Mouse (Mus musculus) liver, embryonic 14.5 days (tissue): Measurements from ENCODE around the gene Dpep3. TPM values are rescaled to one million over a fixed set of nuclear protein-coding genes. Genes with fewer than 3 reads are reported as not detected.
"Not testable (repeated sequence)": the region's sequence is repeated elsewhere in the genome, so short reads cannot be mapped to it uniquely, and the experiment has no call there.

Experiments
- ATAC-seq: fragments of 200-750 bp; cut with Nextera tagmentation; 2 replicates; pipeline ENCODE4 v1.8.0; 2017; ENCODE audit warnings: moderate number of reproducible peaks, mild to moderate bottlenecking, moderate library complexity; ENCODE audit not compliant: insufficient read depth
- DNase-seq, 3 experiments: peaks; one replicate each; pipeline ENCODE4 v3.0.0-alpha.2; 2012 to 2013; ENCODE audit warnings: low read depth in 3 of 3, low spot score in 3 of 3
- H3K27ac ChIP-seq: fragments of 300-500 bp; sonication (generic); 2 replicates; pipeline ENCODE4 v1.5.1; 2014; ENCODE audit warnings: moderate library complexity, mild to moderate bottlenecking, control low read depth, inconsistent platforms
- H3K27me3 ChIP-seq: fragments of 300-500 bp; sonication (generic); 2 replicates; pipeline ENCODE4 v1.6.1; 2014; ENCODE audit warnings: mild to moderate bottlenecking, low read length, moderate library complexity; ENCODE audit not compliant: control insufficient read depth, insufficient read depth
- H3K36me3 ChIP-seq: fragments of 300-500 bp; sonication (generic); replicated peaks from 2 replicates; pipeline ENCODE4 v1.6.1; 2014; ENCODE audit warnings: low read depth; ENCODE audit not compliant: control insufficient read depth, insufficient read depth
- H3K4me1 ChIP-seq, 2 experiments: fragments of 200-500 bp in 1 of 2; fragments of 300-500 bp in 1 of 2; sonication (generic) in 1 of 2; replicated peaks; 2 replicates each; pipeline ENCODE4 v1.6.1; 2012 to 2014; ENCODE audit warnings: antibody characterized with exemption in 1 of 2, inconsistent platforms in 1 of 2, low read length in 1 of 2; ENCODE audit not compliant: control insufficient read depth in 2 of 2, insufficient read depth in 2 of 2
- H3K4me2 ChIP-seq: fragments of 300-500 bp; sonication (generic); 2 replicates; pipeline ENCODE4 v1.6.1; 2014; ENCODE audit warnings: low read depth, mild to moderate bottlenecking, control low read depth, moderate library complexity
- H3K4me3 ChIP-seq, 2 experiments: fragments of 200-500 bp in 1 of 2; fragments of 300-500 bp in 1 of 2; sonication (generic) in 1 of 2; 2 replicates each; pipeline ENCODE4 v1.5.1; 2012 to 2014; ENCODE audit warnings: low read depth in 2 of 2, low read length in 2 of 2, mild to moderate bottlenecking in 2 of 2, control low read depth in 1 of 2, inconsistent platforms in 1 of 2, moderate library complexity in 1 of 2; ENCODE audit not compliant: insufficient read depth in 1 of 2
- H3K9ac ChIP-seq: fragments of 300-500 bp; sonication (generic); replicated peaks from 2 replicates; pipeline ENCODE4 v1.6.1; 2014; ENCODE audit warnings: mild to moderate bottlenecking, control low read depth, moderate library complexity
- H3K9me3 ChIP-seq: fragments of 300-500 bp; sonication (generic); 2 replicates; pipeline ENCODE4 v1.6.1; 2016; ENCODE audit warnings: low read length, mixed read lengths; ENCODE audit not compliant: control insufficient read depth
- CTCF ChIP-seq: IDR thresholded peaks from 2 replicates; pipeline ENCODE4 v1.5.1; 2016; ENCODE audit warnings: antibody characterized with exemption, low read depth, control low read depth
- EP300 ChIP-seq: IDR thresholded peaks from 2 replicates; pipeline ENCODE4 v1.6.1; 2016; ENCODE audit warnings: antibody characterized with exemption, low read depth
- WGBS: fragments of 180-500 bp; shearing (Covaris S2); extraction: QIAGEN DNeasy Blood & Tissue Kit; methylation state at CpG from one replicate; pipeline ENCODE4 v1.1.7; 2014; ENCODE audit not compliant: insufficient replicate concordance; 5-methylcytosine and 5-hydroxymethylcytosine counted together
- polyA plus RNA-seq, 2 experiments: library from polyadenylated mRNA; depleted of rRNA in 1 of 2; stranded (reverse) in 1 of 2; unstranded in 1 of 2; fragments of >200 nt; fragmentation: Nextera tagmentation in 1 of 2; extraction: Ambion mirVana in 1 of 2; gene quantifications; 2 replicates each; pipeline versions ENCODE4 v1.2.1 to v1.2.3; 2012 to 2014

Dpep3 gene
- polyA plus RNA-seq, 2 experiments = not detected

- 32% methylated on average over 8 of the region's 8 CpGs for WGBS
- TF ChIP-seq EP300 = peak; percentile 53
- Histone ChIP-seq H3K4me2 (peak overlapping the region; percentile 88), H3K27ac (peak overlapping the region; percentile 89), H3K4me3 (peak overlapping the region; percentile 71 to 75), H3K4me1 (peaks cover 14 to 18% of the 10 kb centered on the region in 2 experiments), H3K9ac (peak overlapping the region; percentile 74)
- not testable (repeated sequence) for H3K36me3 ChIP-seq, H3K9me3 ChIP-seq, H3K27me3 ChIP-seq
- DNase-seq (peak; percentile 47 to 68 (median 59)), ATAC-seq (peak; percentile 52; the same call in 1 of the 2 replicates)
Observed at GRCm38 (mm10) chr8:106012203-106012602, 33.0 kb upstream of the Dpep3 start.

GRCm38 (mm10) chr8:106011643-106011986 is 32.4 kb upstream of the Dpep3 start, which contains the start of gene Ddx28:
TSS of gene Ddx28 (minus strand) at chr8:106011882.
- Histone ChIP-seq H3K4me2 (peak within 1 kb of the TSS; percentile 88), H3K27ac (peak within 1 kb of the TSS; percentile 89), H3K4me3 (peak within 1 kb of the TSS; percentile 71 to 75), H3K9ac (peak within 1 kb of the TSS; percentile 74), H3K27me3 (no peaks in the 10 kb centered on the region), H3K4me1 (peaks cover 13 to 15% of the 10 kb centered on the region in 2 experiments), H3K9me3 (no peaks in the 10 kb centered on the region), H3K36me3 (no peaks in the 10 kb centered on the region; the same call in 1 of the 2 replicates)
- DNase-seq (no peak), ATAC-seq (peak; percentile 43)
- WGBS = under 1% methylated on average over 6 of the region's 6 CpGs
- no peak for TF ChIP-seq EP300

- Histone ChIP-seq H3K4me3 (peak overlapping the region; percentile 71 to 75), H3K9me3 (no peaks in the 10 kb centered on the region), H3K27ac (peak overlapping the region; percentile 89), H3K36me3 (no peaks in the 10 kb centered on the region; the same call in 1 of the 2 replicates), H3K4me2 (peak overlapping the region; percentile 88), H3K27me3 (no peaks in the 10 kb centered on the region), H3K4me1 (peaks cover 11 to 13% of the 10 kb centered on the region in 2 experiments), H3K9ac (peak overlapping the region; percentile 74)
- peak; percentile 87 to 89 (median 88) for DNase-seq
- ATAC-seq = peak; percentile 91
- WGBS = under 1% methylated on average over 74 of the region's 74 CpGs
- no peak for TF ChIP-seq EP300
- peak; percentile 21; the same call in 1 of the 2 replicates for TF ChIP-seq CTCF
Observed at GRCm38 (mm10) chr8:106010748-106011642, 31.8 kb upstream of the Dpep3 start.

- 61% methylated on average over 3 of the region's 3 CpGs for WGBS
- H3K4me3 ChIP-seq = not testable (repeated sequence)
Observed at GRCm38 (mm10) chr8:106007891-106008290, 28.7 kb upstream of the Dpep3 start.

GRCm38 (mm10) chr8:106007135-106007534 is 27.9 kb upstream of the Dpep3 start:
- no peaks in the 10 kb centered on the region for H3K9me3 ChIP-seq
- no peaks in the 10 kb centered on the region; the same call in 1 of the 2 replicates for H3K27me3 ChIP-seq
- DNase-seq (no peak), ATAC-seq (no peak)
- H3K9ac ChIP-seq = no peak overlapping the region
- H3K4me3 ChIP-seq = no peak overlapping the region
- peaks cover 10 to 13% of the 10 kb centered on the region in 2 experiments for H3K4me1 ChIP-seq
- 45% methylated on average over 3 of the region's 3 CpGs for WGBS
- no peak overlapping the region for H3K4me2 ChIP-seq
- TF ChIP-seq EP300 (no peak), CTCF (no peak)
- no peaks in the 10 kb centered on the region for H3K36me3 ChIP-seq
- H3K27ac ChIP-seq = no peak overlapping the region

More at GRCm38 (mm10) chr8:106007891-106008290, 28.7 kb upstream of the Dpep3 start:
- H3K4me1 ChIP-seq = peaks cover 10 to 13% of the 10 kb centered on the region in 2 experiments
- not testable (repeated sequence) for H3K9me3 ChIP-seq, H3K36me3 ChIP-seq, H3K9ac ChIP-seq, H3K4me2 ChIP-seq, H3K27me3 ChIP-seq, ATAC-seq, DNase-seq, H3K27ac ChIP-seq
